Mouse (Mus musculus): Measurements from ENCODE around the gene Ctso.

The Ctso gene

DNA sequence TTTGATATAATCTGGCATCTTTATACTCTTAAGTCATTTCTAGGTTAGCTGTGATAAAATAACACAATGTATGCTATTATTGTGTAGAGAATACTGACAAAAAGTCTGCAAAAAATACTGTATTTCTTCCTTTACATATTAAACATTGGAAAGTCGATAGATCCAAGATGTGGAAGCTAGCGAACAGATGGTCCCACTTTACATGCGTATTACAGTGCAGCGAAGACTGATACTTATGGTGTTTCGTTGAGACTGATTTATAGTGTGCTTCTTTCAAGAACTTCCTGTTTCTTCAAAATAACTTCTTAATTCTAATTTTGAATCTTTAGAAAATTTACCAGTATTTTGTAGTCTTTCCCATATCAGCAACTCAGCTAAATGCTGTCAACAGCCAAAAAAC lies 25.1 kb downstream of the Ctso start:
- no peak for DNase-seq

DNA sequence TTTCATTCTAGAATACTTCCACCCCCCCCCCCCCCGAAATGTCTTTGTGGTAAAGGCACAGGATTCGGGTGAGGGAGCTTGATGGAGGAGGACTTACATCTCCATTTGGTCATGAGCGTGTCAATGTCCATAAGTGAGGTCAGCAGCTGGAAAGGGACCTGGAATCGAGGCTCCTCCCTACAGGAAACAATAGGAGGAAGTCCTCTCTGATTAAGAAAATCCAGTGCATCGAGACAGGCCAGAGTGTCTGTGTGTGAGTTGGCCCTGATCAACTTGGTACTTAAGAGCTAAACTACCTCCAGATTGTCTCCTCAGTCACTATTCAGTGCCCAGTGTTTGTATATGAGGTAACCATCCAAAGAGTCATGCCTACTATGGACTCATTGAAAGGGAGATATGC lies 28.9 kb downstream of the Ctso start:
- DNase-seq: no peak

DNA sequence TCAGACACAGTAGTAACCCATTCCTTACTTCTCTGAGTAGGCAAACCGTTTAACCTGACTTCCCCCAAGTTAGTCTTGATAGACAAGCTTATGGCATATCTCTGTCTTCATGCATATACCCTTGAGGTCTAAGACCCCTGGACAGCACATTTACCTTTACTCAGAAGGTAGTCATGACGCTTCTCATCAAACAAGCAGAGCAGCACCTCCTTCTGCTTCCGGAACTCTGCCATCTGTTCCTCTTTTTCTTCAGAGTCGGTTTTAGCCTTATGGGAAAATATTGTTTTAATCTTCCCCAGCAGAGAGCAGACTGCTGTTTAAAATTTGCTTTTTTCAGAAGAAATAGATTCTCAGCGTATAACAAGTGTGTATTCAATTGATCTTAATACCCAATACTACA lies 31.4 kb downstream of the Ctso start:
- peak; percentile 31 to 39 for DNase-seq

DNA sequence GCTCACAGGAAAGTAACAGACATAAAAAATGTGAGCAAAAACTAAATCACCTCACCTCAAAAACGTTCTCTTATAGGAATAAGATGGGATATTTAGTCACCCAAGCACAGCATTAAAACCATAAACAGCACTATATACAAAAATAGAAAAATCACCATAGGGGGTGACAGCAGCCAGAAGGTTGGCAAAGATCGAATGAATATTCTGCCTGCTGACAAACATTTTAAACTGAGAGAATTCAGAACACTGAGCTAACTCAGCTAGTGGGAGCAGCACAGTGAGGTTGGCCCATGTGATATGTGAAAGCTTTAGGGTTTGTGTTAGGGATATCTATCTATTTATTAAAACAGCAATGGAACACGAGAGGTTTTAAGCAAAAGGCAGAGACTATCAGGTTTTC lies 32.2 kb downstream of the Ctso start:
- peak; percentile 49 to 59 for DNase-seq

DNA sequence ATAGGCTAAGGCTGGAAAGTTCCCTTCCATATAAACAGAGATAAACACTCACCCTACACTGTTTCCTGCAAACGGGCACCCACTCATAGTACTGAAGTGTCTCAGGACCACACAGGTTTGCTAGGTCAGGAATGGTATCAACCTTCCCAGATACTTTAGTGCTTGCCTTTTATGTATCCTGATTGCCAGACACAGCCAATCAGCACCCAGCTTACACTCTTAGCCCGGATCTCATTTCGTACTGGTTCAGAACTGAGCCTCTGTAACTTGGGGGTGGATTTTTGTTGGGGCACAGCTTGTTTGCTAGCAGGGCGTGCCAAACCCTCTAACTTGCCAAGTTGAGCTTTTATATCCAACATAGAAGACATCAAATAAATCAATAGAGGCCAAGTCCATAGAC lies 43.2 kb downstream of the Ctso start:
- no peak for DNase-seq

DNA sequence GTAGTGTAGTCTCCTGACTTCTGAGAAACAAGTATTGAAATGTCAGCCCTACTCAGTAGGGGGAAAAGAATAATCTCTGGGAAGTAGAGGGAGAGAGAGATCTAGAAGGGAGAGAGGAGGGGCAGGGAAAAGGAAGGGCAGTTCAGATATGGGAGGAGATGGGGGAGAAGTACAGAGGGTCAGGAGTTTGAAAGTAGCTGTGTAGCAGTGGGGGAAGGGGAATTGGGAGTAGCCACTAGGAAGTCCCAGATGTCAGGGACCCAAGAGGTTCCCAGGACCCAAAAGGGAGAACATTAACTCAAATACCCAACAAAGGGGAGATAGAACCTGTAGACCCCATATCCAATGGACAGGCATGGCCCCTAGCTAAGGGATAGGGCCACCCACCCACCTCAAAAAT lies 43.7 kb downstream of the Ctso start, which contains the start of gene Tdo2:
Tdo2 (minus strand) TSS at position 101 of the 400 bp plus-strand sequence.
- DNase-seq: no peak

DNA sequence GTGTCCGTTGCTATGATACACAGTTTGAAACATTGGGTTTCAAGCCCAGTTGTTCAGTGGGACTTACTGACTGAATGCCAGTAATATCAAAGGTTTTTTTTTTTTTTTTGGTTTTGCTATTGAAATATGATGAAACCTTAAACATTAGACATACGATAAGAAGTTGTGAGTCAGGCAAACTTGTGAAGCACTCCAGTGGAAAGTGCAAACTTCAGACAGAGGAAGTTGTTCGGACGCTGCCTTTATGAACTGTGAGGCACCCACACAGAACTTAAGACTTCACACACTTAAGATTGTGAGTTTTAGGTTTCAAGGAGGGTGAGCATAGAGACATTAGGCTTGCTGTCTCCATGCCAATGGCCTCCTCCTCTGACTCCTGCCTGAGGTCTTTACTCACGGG lies 49.2 kb downstream of the Ctso start:
- DNase-seq: no peak

DNA sequence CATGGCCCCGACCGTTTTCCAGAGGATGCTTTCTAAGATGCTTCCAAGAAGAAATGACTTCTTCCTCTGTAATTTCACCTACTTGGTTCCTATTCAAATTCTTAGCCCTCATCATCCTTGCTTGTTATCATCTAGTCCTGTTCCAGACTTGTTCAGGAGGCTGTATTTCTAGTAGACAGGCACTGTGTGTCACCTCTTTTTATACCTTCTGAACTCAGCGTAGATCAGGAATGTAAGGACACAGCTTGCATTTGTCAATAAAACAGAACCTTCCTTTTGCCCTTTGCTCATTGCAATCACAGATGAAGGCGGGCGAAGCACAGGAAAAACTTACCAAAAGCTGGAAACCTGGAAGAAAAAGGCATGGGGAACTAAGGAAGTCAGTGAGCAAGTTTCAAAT lies 49.6 kb downstream of the Ctso start, which contains the start of gene Asic5:
Asic5 (plus strand) TSS at position 301 of the 400 bp plus-strand sequence.
- DNase-seq: no peak

DNA sequence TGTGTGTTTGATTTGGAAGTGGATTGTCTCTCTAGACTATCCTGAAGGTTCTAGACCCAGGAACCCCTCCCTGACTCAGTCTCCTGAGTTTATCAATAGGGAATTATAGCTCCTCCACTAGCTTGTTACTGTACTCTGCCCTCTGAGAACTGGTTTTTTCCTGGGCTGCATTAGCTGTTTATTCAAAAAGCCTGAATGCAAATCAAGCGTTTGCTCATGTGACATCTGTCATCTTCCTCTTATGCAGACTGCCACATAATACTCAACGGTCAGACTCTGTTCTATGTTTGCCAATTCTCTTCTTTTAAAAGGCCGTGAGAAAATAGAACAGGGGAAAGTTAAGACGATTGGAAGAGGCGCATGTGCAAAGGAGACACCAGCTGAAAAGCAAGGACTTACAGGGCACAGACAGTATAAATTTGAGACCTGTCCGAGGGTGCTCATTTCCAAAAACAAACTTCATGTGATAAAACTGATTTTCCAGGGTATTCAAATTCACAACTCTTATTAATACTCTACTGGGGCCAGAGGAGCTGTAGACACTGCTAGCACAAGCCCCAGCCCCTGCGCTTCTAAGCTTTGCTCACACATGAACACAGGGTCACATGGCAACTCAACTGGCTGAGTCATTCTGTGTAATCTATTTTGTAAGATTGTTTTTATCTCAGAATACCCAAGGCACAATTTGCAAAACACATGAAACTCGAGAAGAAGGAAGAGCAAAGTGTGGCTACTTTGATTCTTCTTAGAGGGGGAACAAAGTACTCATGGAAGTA lies 50.9 kb downstream of the Ctso start:
- no peak for DNase-seq

DNA sequence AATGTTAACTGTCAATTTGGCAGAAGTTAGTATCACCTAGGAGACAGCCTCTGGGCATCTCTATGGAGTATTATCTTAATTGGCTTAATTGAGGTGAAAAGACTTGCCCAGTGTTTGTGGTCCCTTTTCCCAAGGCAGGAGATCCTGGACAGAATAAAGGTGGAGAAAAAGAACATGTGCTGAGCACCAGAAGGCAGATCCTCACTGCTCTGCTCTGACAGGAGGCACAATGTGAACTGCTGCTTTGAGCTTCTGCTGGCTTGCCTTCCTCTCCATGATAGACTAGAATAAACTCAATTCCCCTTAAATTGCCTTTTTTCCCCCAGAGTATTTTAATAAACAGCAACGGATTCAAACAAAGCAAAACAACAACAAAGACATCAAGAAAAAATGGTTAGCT lies 52.7 kb downstream of the Ctso start:
- no peak for DNase-seq

DNA sequence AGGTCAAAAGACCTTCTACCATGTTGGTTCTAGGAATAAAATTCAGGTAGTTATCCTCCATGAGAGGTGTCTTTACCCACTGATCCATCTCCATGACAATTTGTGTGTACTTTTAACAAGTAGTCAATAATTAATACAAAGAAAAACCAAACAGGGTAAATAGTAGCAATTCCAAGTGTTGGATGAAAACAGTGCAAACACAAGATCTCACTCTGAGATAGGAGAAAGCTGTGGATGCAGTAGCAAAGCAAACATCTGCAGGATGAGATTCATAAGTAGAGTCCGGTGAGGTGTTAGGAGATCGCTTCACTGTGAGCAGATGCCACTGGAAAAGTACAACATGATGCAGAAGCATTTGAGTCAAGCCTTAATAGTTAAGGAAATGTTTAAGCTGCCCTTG lies 53.7 kb downstream of the Ctso start:
- no peak for DNase-seq

DNA sequence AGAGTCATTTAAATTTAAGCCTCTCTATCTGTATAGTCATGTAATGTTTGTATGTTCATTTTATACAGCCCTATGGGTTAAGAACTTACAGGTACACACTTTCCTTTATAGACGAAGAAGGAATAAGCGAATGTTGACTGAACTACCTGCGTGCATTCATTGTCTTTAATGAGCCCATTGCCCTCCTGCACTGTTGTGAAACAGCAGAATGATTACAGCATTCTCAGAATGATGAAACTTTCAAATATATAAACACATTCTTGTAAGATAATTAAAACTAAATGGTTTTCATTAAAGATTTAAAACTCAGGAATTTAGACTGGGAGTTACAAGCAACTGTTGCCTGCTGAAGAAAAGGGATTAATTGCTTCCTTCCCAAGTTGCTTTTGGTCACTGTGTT lies 55.2 kb downstream of the Ctso start:
- no peak for DNase-seq

DNA sequence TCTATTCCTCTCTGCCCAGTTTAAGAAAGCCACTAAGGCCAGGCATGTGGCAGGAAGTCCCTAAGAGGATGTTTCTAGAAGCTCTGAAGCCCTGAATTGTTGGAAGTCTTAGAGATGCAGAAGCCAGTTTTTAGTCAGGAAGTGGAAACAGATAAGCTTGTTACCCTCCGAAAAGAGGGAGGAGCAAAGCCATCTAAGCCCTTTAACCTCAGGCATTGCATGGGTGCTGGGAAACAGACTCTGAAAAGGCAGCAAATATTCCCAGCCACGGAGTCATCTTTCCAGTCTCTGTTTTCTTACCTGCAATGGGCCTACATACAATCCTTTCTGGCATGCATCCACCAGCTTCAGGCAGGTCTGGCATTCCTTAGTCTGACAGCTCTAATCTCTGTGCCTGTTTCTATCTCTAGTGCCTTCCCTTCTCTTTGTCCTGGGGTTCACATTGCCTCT lies 57.3 kb downstream of the Ctso start:
- no peak for DNase-seq

DNA sequence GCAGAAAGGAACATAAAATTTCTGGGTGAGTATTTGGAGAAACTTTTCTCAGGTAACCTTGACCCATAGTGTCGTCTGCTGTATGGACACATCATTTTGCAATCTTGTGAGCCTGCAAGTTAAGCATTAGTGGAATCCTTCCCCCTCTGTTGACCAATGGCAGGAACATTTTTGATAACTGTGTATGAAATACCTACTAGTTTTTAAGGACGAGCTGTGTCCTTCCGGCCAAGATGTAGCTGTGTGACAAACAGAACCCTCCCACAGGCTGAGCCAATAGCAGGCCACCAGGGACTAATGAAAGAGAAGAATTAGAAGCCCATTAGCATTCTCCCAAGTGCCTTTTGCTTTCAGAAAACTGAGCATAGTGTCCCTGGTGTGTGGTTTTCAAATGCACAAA lies 58.1 kb downstream of the Ctso start:
- no peak for DNase-seq

DNA sequence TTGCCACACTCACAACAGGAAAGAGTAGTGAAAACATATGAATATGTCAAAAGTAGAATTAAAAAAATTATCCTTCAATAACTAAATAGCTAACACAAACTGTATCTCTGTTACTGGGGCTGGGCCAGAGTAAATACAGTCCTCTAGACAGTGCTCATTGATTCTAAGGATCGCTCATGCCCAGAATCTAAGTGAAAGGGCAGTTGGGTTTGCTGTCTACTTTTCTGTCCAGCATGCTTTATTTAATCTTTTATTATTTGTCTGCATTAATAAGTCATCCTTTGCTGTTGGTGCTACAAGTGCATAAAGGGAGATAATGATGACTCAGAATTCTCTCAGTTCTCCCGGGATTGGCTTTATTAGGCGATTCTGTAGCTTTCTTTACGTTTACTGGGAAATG lies 63.0 kb downstream of the Ctso start:
- no peak for DNase-seq

DNA sequence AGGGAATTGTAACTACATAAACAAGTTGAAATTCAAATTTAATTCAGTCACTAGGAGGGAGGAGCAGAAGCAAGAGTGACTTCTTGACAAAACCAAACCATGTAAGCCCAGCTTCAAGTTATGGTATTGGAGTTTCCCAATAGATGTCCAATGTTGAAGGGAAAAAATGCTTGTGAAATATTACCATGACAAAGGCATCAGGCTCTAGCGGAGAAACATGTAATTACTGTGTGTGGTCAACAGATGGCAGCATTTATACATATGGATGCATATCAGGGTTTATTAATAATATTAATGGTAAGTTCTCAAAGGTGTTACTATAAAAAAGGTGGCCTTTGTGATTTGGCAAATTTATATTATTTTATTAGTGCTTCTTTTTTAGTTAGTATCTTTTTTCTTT lies 63.6 kb downstream of the Ctso start:
- DNase-seq: peak; percentile 50 to 59
